Mouse (Mus musculus) adipocyte (in vitro differentiated cells): ENCODE measurements around the gene Slco4a1.

Experiments
- DNase-seq: peaks from one replicate; pipeline ENCODE4 v3.0.0-alpha.2; 2016; ENCODE audit warnings: low spot score

The Slco4a1 gene

GRCm38 (mm10) chr2:180455723-180456698, at the start of gene Slco4a1:
Gene Slco4a1 (plus strand): TSS chr2:180456245.
- DNase-seq = peak; percentile 12

GRCm38 (mm10) chr2:180408410-180408809, 47.6 kb upstream of the Slco4a1 start:
- DNase-seq = no peak

- DNase-seq = no peak
These were observed 45.6 kb upstream of the Slco4a1 start for GRCm38 (mm10) chr2:180410432-180410831.

- no peak for DNase-seq
These were observed 45.0 kb upstream of the Slco4a1 start for GRCm38 (mm10) chr2:180411013-180411412.

GRCm38 (mm10) chr2:180415627-180416026, 40.4 kb upstream of the Slco4a1 start:
- no peak for DNase-seq

- no peak for DNase-seq
These were observed 38.3 kb upstream of the Slco4a1 start for GRCm38 (mm10) chr2:180417731-180418130.

- DNase-seq = no peak
These were observed 35.4 kb upstream of the Slco4a1 start for GRCm38 (mm10) chr2:180420641-180421040.

- DNase-seq = no peak
These were observed 30.9 kb upstream of the Slco4a1 start for GRCm38 (mm10) chr2:180425115-180425514.

GRCm38 (mm10) chr2:180427073-180427472, 29.0 kb upstream of the Slco4a1 start:
- DNase-seq = no peak

GRCm38 (mm10) chr2:180428331-180428730, 27.7 kb upstream of the Slco4a1 start:
- DNase-seq = peak; percentile 48

GRCm38 (mm10) chr2:180430648-180431047, 25.4 kb upstream of the Slco4a1 start:
- DNase-seq = no peak

- peak; percentile 57 for DNase-seq
These were observed 23.9 kb upstream of the Slco4a1 start for GRCm38 (mm10) chr2:180432042-180432668.

GRCm38 (mm10) chr2:180432751-180433150, 23.3 kb upstream of the Slco4a1 start:
- no peak for DNase-seq

GRCm38 (mm10) chr2:180433350-180433749, 22.7 kb upstream of the Slco4a1 start:
- DNase-seq = no peak

- no peak for DNase-seq
These were observed 20.6 kb upstream of the Slco4a1 start for GRCm38 (mm10) chr2:180435341-180435926.

GRCm38 (mm10) chr2:180437149-180437864, 18.7 kb upstream of the Slco4a1 start:
- no peak for DNase-seq

- no peak for DNase-seq
These were observed 16.3 kb upstream of the Slco4a1 start for GRCm38 (mm10) chr2:180439791-180440190.

GRCm38 (mm10) chr2:180440596-180441332, 15.3 kb upstream of the Slco4a1 start:
- DNase-seq = no peak

GRCm38 (mm10) chr2:180442061-180442460, 14.0 kb upstream of the Slco4a1 start:
- DNase-seq = no peak

- DNase-seq = no peak
These were observed 12.2 kb upstream of the Slco4a1 start for GRCm38 (mm10) chr2:180443861-180444260.
